Mouse (Mus musculus) ES-E14 (cell line): ENCODE measurements at regions not wholly inside any gene's neighbourhood (a gene's known extent, or its start where the extent isn't known, plus 50 kb on each side); places are given as distances from the start of the nearest gene placed in this dataset.

Source experiments
- CHD2 ChIP-seq: IDR thresholded peaks from 2 replicates; pipeline ENCODE4 v1.6.1; 2014; ENCODE audit warnings: mild to moderate bottlenecking, low read depth, low read length, inconsistent platforms
- HCFC1 ChIP-seq: IDR thresholded peaks from 2 replicates; pipeline ENCODE4 v1.6.1; 2012; ENCODE audit warnings: low read length, inconsistent platforms, borderline replicate concordance; ENCODE audit not compliant: insufficient read depth
- ZC3H11A ChIP-seq: IDR thresholded peaks from 2 replicates; pipeline ENCODE4 v1.6.1; 2012; ENCODE audit warnings: low read depth, mild to moderate bottlenecking, inconsistent platforms, low read length, borderline replicate concordance
- ZNF384 ChIP-seq: IDR thresholded peaks from 2 replicates; pipeline ENCODE4 v1.6.1; 2012; ENCODE audit warnings: low read depth, low read length, inconsistent platforms

GRCm38 (mm10) chr13:97820401-97820800 is 60.0 kb upstream of the Gm10260 start:
- 0 out of 2 replicates have a peak, but pooled peaks have one; percentile 30 for TF ChIP-seq HCFC1
- TF ChIP-seq ZC3H11A = no peak
- no peak for TF ChIP-seq ZNF384
- TF ChIP-seq CHD2 = no peak
